Mouse (Mus musculus) MEL (cell line): Measurements from ENCODE around the gene Fam24b. TPM values are rescaled to one million over a fixed set of nuclear protein-coding genes. Genes with fewer than 3 reads are reported as not detected.
A peak's percentile ranks its signal among the peaks of the same experiment; 100 is the strongest.

ENCODE experiments used
- DNase-seq: peaks from one replicate; pipeline ENCODE4 v3.0.0; 2011; ENCODE audit warnings: low read depth, low spot score
- H3K27ac ChIP-seq: 2 replicates; pipeline ENCODE4 v1.5.1; 2012; ENCODE audit warnings: low read depth, mild to moderate bottlenecking, control low read depth, low read length, moderate library complexity; ENCODE audit not compliant: control insufficient read depth
- H3K27me3 ChIP-seq, 2 experiments: fragments of 150-350 bp in 1 of 2; sonication (generic) in 1 of 2; 2 replicates each; pipeline ENCODE4 v1.6.1; 2012; ENCODE audit warnings: low read length in 2 of 2, mild to moderate bottlenecking in 2 of 2, improper control_type of control experiment in 1 of 2, moderate library complexity in 1 of 2; ENCODE audit not compliant: insufficient read depth in 2 of 2, control insufficient read depth in 1 of 2
- H3K36me3 ChIP-seq, 2 experiments: 2 replicates each; pipeline ENCODE4 v1.6.1; 2012 to 2014; ENCODE audit warnings: low read length in 2 of 2, improper control_type of control experiment in 1 of 2, inconsistent platforms in 1 of 2, mild to moderate bottlenecking in 1 of 2; ENCODE audit not compliant: insufficient read depth in 2 of 2, control insufficient read depth in 1 of 2
- H3K4me1 ChIP-seq, 2 experiments: fragments of 150-350 bp in 1 of 2; sonication (generic) in 1 of 2; 2 replicates each; pipeline ENCODE4 v1.6.1; 2012; ENCODE audit warnings: low read length in 2 of 2, improper control_type of control experiment in 1 of 2, mild to moderate bottlenecking in 1 of 2; ENCODE audit not compliant: insufficient read depth in 2 of 2, control insufficient read depth in 1 of 2
- H3K4me3 ChIP-seq, 2 experiments: fragments of 150-350 bp in 1 of 2; sonication (generic) in 1 of 2; 2 replicates each; pipeline ENCODE4 v1.5.1; 2012; ENCODE audit warnings: low read depth in 2 of 2, low read length in 2 of 2, mild to moderate bottlenecking in 2 of 2, moderate library complexity in 2 of 2, control low read depth in 1 of 2, improper control_type of control experiment in 1 of 2; ENCODE audit not compliant: control insufficient read depth in 1 of 2, insufficient read depth in 1 of 2
- H3K79me2 ChIP-seq: 2 replicates; pipeline ENCODE4 v1.6.1; 2012; ENCODE audit warnings: mild to moderate bottlenecking, low read length, moderate library complexity; ENCODE audit not compliant: control insufficient read depth, poor library complexity, insufficient read depth
- H3K9ac ChIP-seq: 2 replicates; pipeline ENCODE4 v1.6.1; 2012; ENCODE audit warnings: low read depth, mild to moderate bottlenecking, control low read depth, low read length, moderate library complexity; ENCODE audit not compliant: control insufficient read depth, poor library complexity, severe bottlenecking
- H3K9me3 ChIP-seq: fragments of 150-350 bp; sonication (generic); replicated peaks from 2 replicates; pipeline ENCODE4 v1.6.1; 2012; ENCODE audit warnings: mild to moderate bottlenecking, low read length, improper control_type of control experiment, moderate library complexity; ENCODE audit not compliant: insufficient read depth
- CTCF ChIP-seq, 3 experiments: IDR thresholded peaks in 2 of 3; conservative IDR thresholded peaks in 1 of 3; 2 replicates each; pipeline ENCODE4 v1.5.1; 2011 to 2012; ENCODE audit warnings: low read length in 3 of 3, low read depth in 2 of 3, mild to moderate bottlenecking in 2 of 3, improper control_type of control experiment in 1 of 3, inconsistent platforms in 1 of 3, mixed read lengths in 1 of 3, moderate library complexity in 1 of 3; ENCODE audit not compliant: control insufficient read depth in 1 of 3, insufficient read depth in 1 of 3, poor library complexity in 1 of 3, severe bottlenecking in 1 of 3
- EP300 ChIP-seq, 2 experiments: IDR thresholded peaks; 2 replicates each; pipeline ENCODE4 v1.6.1; 2011; ENCODE audit warnings: improper control_type of control experiment in 2 of 2, low read length in 2 of 2, low read depth in 1 of 2, mild to moderate bottlenecking in 1 of 2
- ETS1 ChIP-seq: IDR thresholded peaks from 2 replicates; pipeline ENCODE4 v1.6.1; 2012; ENCODE audit warnings: low read depth, mild to moderate bottlenecking, inconsistent platforms, low read length, improper control_type of control experiment, moderate library complexity
- GATA1 ChIP-seq: IDR thresholded peaks from 2 replicates; pipeline ENCODE4 v1.6.1; 2011; ENCODE audit warnings: low read depth, low read length, improper control_type of control experiment
- JUND ChIP-seq: IDR thresholded peaks from 2 replicates; pipeline ENCODE4 v1.6.1; 2011; ENCODE audit warnings: low read depth, mild to moderate bottlenecking, improper control_type of control experiment, low read length
- MAFK ChIP-seq: IDR thresholded peaks from 2 replicates; pipeline ENCODE4 v1.6.1; 2011; ENCODE audit warnings: low read depth, mild to moderate bottlenecking, low read length, improper control_type of control experiment, borderline replicate concordance
- MXI1 ChIP-seq: IDR thresholded peaks from 2 replicates; pipeline ENCODE4 v1.6.1; 2011; ENCODE audit warnings: mild to moderate bottlenecking, low read depth, low read length, improper control_type of control experiment
- MYC ChIP-seq: IDR thresholded peaks from 2 replicates; pipeline ENCODE4 v1.6.1; 2011; ENCODE audit warnings: low read depth, mild to moderate bottlenecking, low read length, improper control_type of control experiment, moderate library complexity
- NELFE ChIP-seq: IDR thresholded peaks from 2 replicates; pipeline ENCODE4 v1.6.1; 2011; ENCODE audit warnings: low read depth, low read length, improper control_type of control experiment
- RCOR1 ChIP-seq: IDR thresholded peaks from 2 replicates; pipeline ENCODE4 v1.6.1; 2012; ENCODE audit warnings: low read depth, mild to moderate bottlenecking, inconsistent platforms, low read length, improper control_type of control experiment
- TBP ChIP-seq: IDR thresholded peaks from 2 replicates; pipeline ENCODE4 v1.8.0; 2011; ENCODE audit warnings: low read depth, low read length, improper control_type of control experiment
- UBTF ChIP-seq: IDR thresholded peaks from 2 replicates; pipeline ENCODE4 v1.6.1; 2012; ENCODE audit warnings: low read depth, mild to moderate bottlenecking, inconsistent platforms, low read length, improper control_type of control experiment, moderate library complexity, borderline replicate concordance; ENCODE audit not compliant: insufficient read depth
- ZMIZ1 ChIP-seq: IDR thresholded peaks from 2 replicates; pipeline ENCODE4 v1.6.1; 2012; ENCODE audit warnings: low read depth, mild to moderate bottlenecking, inconsistent platforms, low read length, improper control_type of control experiment, moderate library complexity
- ZNF384 ChIP-seq: IDR thresholded peaks from 2 replicates; pipeline ENCODE4 v1.6.1; 2012; ENCODE audit warnings: low read depth, mild to moderate bottlenecking, inconsistent platforms, low read length, improper control_type of control experiment
- polyA plus RNA-seq, 2 experiments: library from polyadenylated mRNA; stranded (reverse) in 1 of 2; unstranded in 1 of 2; fragments of >175 nt in 1 of 2; fragments of >200 nt in 1 of 2; gene quantifications; 2 replicates each; pipeline versions ENCODE4 v1.2.1 to v1.2.4; 2012; ENCODE audit warnings: low replicate concordance in 2 of 2, low read depth in 1 of 2; ENCODE audit not compliant: insufficient read length in 2 of 2, insufficient read depth in 1 of 2, missing spikeins in 1 of 2
- total RNA-seq: library from RNA; depleted of rRNA; stranded (reverse); fragments of 300-350 nt; gene quantifications from 2 replicates; pipeline ENCODE4 v1.2.3, GENCODE M21; 2012; rRNA removed

Fam24b gene
- not detected in 2 replicates for total RNA-seq
- under 1 TPM in 1 of 2 experiments, not detected in 1; 0.11 TPM for polyA plus RNA-seq

DNA sequence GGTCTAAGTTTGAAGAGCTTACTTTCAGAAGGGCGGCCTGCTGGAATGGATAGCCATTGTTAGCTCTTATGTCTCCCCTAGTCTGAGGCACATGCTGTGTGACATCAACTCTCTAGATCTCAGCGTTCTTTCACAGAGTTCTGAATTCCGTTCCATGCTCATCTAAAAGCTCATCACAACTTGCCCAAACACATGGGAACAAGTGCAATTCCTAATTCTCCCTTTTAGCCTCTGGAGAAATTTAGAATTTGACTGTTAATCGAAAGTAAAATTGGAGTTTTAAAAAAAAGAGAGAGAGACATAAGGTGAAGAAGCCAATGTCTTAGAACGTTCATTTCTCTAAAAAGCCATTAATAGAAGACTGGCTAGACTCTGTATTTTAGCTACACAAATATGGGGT, at the start of gene Fam24b:
Gene Fam24b (minus strand): TSS at position 101 of the 400 bp plus-strand sequence.
- TF ChIP-seq NELFE (no peak), MYC (no peak)
- TF ChIP-seq, all 39 proteins: peak for 0
- H3K9ac ChIP-seq, result no peak within 1 kb of the TSS
- H3K4me1 ChIP-seq, result no peaks in the 10 kb centered on the region
- no peak within 1 kb of the TSS for H3K4me3 ChIP-seq
- no peak within 1 kb of the TSS for H3K27ac ChIP-seq
- H3K9me3 ChIP-seq, result no peaks in the 10 kb centered on the region
- no peaks in the 10 kb centered on the region for H3K27me3 ChIP-seq
- no peaks in the 10 kb centered on the region for H3K36me3 ChIP-seq
- DNase-seq, result no peak
- no peaks in the 10 kb centered on the region for H3K79me2 ChIP-seq

DNA sequence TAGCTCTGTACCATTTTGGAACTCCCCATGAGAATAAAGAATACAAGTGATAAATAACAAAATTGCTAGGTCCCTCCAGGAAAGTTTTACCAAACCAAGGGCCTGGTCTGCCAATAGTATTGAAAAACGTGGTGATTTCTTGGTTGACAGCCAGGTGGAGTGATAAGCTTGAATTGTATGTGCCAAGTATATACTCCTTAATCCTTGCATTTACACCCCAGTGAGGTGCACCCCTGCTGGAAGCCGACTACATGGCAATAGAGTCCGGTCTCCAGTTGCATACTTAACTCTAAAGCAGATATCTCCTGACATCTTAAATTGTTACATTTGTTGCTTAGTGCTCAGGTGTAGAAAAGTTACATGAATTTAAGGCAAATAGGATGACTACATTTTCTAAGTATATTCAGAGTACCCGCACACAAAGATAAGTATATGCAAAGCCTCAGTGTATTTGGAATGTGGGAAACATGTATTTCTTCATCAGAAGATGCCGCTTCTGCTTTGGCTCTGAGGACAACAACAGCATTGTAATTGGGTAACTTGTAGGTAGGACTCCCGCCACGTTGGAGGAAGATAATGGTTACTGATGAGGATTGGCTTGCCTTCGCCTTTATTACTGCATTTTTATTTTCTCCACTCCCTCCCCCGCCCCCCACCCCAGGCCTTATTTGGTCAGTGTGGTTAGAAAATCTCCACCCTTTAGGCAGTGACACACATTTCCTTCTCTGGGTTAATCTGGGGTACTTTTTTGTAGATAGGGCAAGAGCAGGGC, 42.8 kb upstream of the Fam24b start:
- Histone ChIP-seq H3K9ac (peak overlapping the region; percentile 88), H3K4me3 (peak overlapping the region; percentile 81 to 87), H3K27ac (0 out of 2 replicates have a peak overlapping the region, but pooled peaks have one; percentile 12), H3K79me2 (peaks cover 1% of the 10 kb centered on the region; the same call in 1 of the 2 replicates), H3K36me3 (peaks cover 0 to 15% of the 10 kb centered on the region in 2 experiments; a peak in 2 of 4 replicates), H3K4me1 (peaks cover 2 to 16% of the 10 kb centered on the region in 2 experiments; a peak in 3 of 4 replicates), H3K9me3 (no peaks in the 10 kb centered on the region), H3K27me3 (no peaks in the 10 kb centered on the region)
- TF ChIP-seq CTCF (IDR thresholded peaks at IDR 0.05 in 2 of 3, conservative IDR thresholded peaks at IDR 0.05 in 1 of 3; ENCODE audit: control insufficient read depth in 1 of 3, insufficient read depth in 1 of 3, low read depth in 2 of 3, low read length in 3 of 3, poor library complexity in 1 of 3, severe bottlenecking in 1 of 3) (peak in 2 of 3 experiments; percentile 6 to 13; a peak in 1 of 6 replicates), JUND (no peak), MAFK (no peak), RCOR1 (peak; percentile 58), UBTF (no peak), ETS1 (0 out of 2 replicates have a peak, but pooled peaks have one; percentile 5), TBP (no peak), ZMIZ1 (no peak), GATA1 (peak; percentile 16; the same call in 1 of the 2 replicates)
- DNase-seq, result peak; percentile 68

DNA sequence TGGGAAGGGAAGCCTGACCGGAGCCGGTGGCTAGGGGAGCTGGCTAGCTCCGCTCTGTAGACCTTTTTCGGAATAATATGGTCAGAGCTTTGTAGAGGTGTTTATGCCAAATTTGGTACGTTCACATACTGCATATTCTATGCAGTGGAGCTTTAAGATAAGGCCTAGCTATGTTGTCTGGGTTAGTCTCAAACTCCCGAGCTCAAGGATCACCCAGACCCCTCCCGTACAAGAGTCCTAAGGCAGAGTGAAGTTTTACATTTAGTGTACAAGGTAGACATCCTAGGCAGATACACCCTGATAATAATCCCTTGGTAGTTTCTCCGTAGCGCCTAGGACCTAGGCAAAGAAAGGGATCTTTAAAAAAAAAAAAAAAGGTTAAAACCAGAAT, 42.1 kb upstream of the Fam24b start:
- peak; percentile 13; the same call in 1 of the 2 replicates for TF ChIP-seq MXI1
- 0 out of 2 replicates have a peak, but pooled peaks have one; percentile 34 for TF ChIP-seq MYC
- no peak for TF ChIP-seq EP300 (IDR thresholded peaks at IDR 0.05; ENCODE audit: low read depth in 1 of 2, low read length in 2 of 2)
- peak; percentile 39; the same call in 1 of the 2 replicates for TF ChIP-seq GATA1
- TF ChIP-seq ZNF384, result peak; percentile 60; the same call in 1 of the 2 replicates
- Histone ChIP-seq H3K4me3 (peak overlapping the region; percentile 81 to 87), H3K4me1 (peaks cover 2 to 16% of the 10 kb centered on the region in 2 experiments; a peak in 3 of 4 replicates), H3K27ac (peak overlapping the region; percentile 71), H3K79me2 (peaks cover 1% of the 10 kb centered on the region; the same call in 1 of the 2 replicates), H3K9ac (peak overlapping the region; percentile 88), H3K27me3 (no peaks in the 10 kb centered on the region), H3K36me3 (peaks cover 0 to 15% of the 10 kb centered on the region in 2 experiments; a peak in 2 of 4 replicates), H3K9me3 (no peaks in the 10 kb centered on the region)
- no peak for DNase-seq
